Mouse (Mus musculus) small intestine, adult 10 weeks (tissue): ENCODE measurements around the gene 2310046K23Rik. TPM values are rescaled to one million over a fixed set of nuclear protein-coding genes. Genes with fewer than 3 reads are reported as not detected.

Source experiments
- polyA plus RNA-seq: library from polyadenylated mRNA; stranded (reverse); fragments of 350-450 nt; fragmentation: Illumina TruSeq; extraction: RNeasy Lipid Tissue Mini Kit (QIAGEN cat#74804); gene quantifications from one replicate; pipeline ENCODE4 v1.2.3, GENCODE M21; 2014; ENCODE audit warnings: low replicate concordance

Gene 2310046K23Rik
- polyA plus RNA-seq = not detected

DNA sequence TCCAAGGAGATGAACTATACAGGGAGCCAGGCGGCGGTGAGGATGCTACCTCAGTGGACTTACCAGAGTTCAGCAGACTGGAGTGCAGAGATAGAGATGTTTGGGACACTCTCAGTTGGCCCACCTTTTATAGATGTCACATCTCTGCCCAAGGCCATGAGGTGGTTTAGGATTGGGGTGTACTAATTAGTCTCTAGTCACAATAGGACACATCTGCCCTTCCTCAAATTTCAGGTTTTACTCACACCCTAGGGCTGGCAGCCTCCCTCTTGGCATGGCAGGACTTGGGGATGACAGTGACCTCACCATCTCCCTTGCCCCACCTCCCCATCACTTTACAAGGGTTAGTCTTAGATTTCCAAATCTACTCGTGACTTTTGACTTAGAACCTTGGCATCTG lies at the start of gene 2310046K23Rik:
2310046K23Rik (minus strand) TSS at position 101 of the 400 bp plus-strand sequence.

DNA sequence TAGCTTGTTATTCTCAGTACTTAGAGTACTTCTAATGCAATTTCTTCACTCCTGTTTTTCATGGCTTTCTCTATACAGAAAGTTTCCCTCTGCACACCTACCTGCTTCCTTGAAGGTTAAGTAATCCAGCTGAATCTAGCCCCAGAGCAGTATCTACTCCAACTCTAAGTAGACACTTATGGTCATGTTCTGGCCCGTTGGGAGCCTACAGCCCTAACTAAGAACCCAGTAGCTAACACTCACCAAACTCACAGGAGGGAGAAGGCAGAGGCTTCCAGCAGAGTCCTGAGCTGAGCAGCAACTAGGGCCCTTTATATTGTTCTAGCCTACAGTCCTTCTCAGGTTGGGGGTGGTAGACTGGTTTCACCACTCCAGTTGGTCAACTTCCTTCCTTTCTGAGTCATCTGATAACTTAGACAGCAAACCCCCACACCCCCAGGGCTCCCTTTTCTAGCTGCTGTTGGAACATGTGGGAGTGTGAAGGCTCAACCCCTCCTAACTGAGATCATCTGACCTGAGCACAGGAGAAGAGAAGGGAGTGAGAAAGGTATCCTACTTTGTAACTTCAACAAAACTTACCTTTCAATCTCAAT lies 39.2 kb upstream of the 2310046K23Rik start, which contains the start of gene Ivl:
Ivl (minus strand) TSS at position 287 of the 593 bp plus-strand sequence.

DNA sequence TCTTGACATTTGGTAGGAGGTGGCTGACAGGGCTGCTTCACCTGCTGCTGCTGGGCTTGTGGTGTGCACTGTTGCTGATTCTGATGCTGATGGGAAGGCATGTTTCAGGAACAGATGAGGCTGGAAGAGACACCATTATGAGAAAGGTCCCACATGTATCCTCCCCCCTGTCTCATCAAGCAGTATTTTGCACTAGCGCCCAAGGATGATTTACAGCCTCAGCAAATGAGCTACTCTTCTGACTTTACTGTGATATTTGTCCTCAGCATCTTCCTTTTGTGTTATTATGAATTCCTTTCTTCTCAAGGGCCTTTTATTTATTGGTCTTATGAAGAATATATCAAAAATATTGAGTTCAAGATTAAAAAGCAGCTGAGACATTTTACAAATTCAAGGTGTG lies 33.9 kb downstream of the 2310046K23Rik start, which contains the start of gene Sprr4:
Sprr4 (minus strand) TSS at position 101 of the 400 bp plus-strand sequence.

DNA sequence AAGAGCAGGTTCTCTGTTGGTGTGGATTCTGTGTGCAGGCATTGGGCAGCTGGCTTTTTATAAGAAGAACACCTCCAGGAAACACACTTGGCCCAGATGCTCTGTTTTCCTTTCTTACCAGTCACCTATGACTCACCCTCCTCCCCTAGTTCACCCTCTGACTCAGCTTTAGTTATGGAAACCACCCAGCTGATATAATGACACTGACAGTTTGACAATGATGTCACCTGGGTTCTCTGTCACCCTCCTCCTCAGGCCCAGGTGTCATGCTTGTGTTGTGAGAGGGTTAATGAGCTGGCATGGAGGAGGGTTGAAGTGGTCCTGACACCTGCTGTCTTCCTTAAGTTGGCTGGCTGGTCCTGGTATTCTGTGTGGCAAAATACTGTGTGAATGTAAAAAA lies 48.4 kb downstream of the 2310046K23Rik start, which contains the start of gene Sprr1a:
Sprr1a (minus strand) TSS at position 33 of the 400 bp plus-strand sequence.

Other genes starting within 250 kb of the 2310046K23Rik start
- 13.9 TPM for gene Sprr2a3, start 249.1 kb downstream of the 2310046K23Rik start, polyA plus RNA-seq
- gene Sprr2b, start 217.9 kb downstream of the 2310046K23Rik start, polyA plus RNA-seq = not detected
- gene Sprr2d, start 195.4 kb downstream of the 2310046K23Rik start, polyA plus RNA-seq = not detected
- gene Sprr2e, start 182.4 kb downstream of the 2310046K23Rik start, polyA plus RNA-seq = not detected
- gene Sprr2f, start 169.3 kb downstream of the 2310046K23Rik start, polyA plus RNA-seq = not detected
- not detected for gene Sprr2h, start 148.8 kb downstream of the 2310046K23Rik start, polyA plus RNA-seq
- gene Sprr2i, start 126.5 kb downstream of the 2310046K23Rik start, polyA plus RNA-seq = not detected
- gene Sprr2j-ps, start 116.4 kb downstream of the 2310046K23Rik start, polyA plus RNA-seq = not detected
- 5.0 TPM for gene Gm9774, start 105.1 kb downstream of the 2310046K23Rik start, polyA plus RNA-seq
- not detected for gene Sprr2k, start 101.9 kb downstream of the 2310046K23Rik start, polyA plus RNA-seq
- not detected for gene Sprr1b, start 95.7 kb downstream of the 2310046K23Rik start, polyA plus RNA-seq
- not detected for gene Sprr3, start 75.8 kb downstream of the 2310046K23Rik start, polyA plus RNA-seq
- 1.4 TPM for gene Sprr1a, start 48.6 kb downstream of the 2310046K23Rik start, polyA plus RNA-seq
- gene Sprr4, start 34.0 kb downstream of the 2310046K23Rik start, polyA plus RNA-seq = not detected
- gene Ivl, start 39.2 kb upstream of the 2310046K23Rik start, polyA plus RNA-seq = not detected
- gene Smcp, start 54.5 kb upstream of the 2310046K23Rik start, polyA plus RNA-seq = 0.93 TPM
- not detected for gene 2210017I01Rik, start 73.0 kb upstream of the 2310046K23Rik start, polyA plus RNA-seq
- gene Lce6a, start 87.1 kb upstream of the 2310046K23Rik start, polyA plus RNA-seq = not detected
- gene Lce1a1, start 113.8 kb upstream of the 2310046K23Rik start, polyA plus RNA-seq = not detected
- not detected for gene Lce1b, start 122.4 kb upstream of the 2310046K23Rik start, polyA plus RNA-seq
- not detected for gene Lce1a2, start 135.8 kb upstream of the 2310046K23Rik start, polyA plus RNA-seq
- not detected for gene Lce1c, start 144.7 kb upstream of the 2310046K23Rik start, polyA plus RNA-seq
- not detected for gene Lce1d, start 152.7 kb upstream of the 2310046K23Rik start, polyA plus RNA-seq
- not detected for gene Lce1e, start 174.6 kb upstream of the 2310046K23Rik start, polyA plus RNA-seq
- not detected for gene Lce1f, start 185.8 kb upstream of the 2310046K23Rik start, polyA plus RNA-seq
- not detected for gene Gm38119, start 204.6 kb upstream of the 2310046K23Rik start, polyA plus RNA-seq
- gene Lce1g, start 217.8 kb upstream of the 2310046K23Rik start, polyA plus RNA-seq = not detected
- not detected for gene Lce1h, start 230.6 kb upstream of the 2310046K23Rik start, polyA plus RNA-seq
- gene Lce1i, start 244.4 kb upstream of the 2310046K23Rik start, polyA plus RNA-seq = not detected